Mouse (Mus musculus) stomach, postnatal 0 days (tissue): ENCODE measurements around the gene Scamp3. TPM values are rescaled to one million over a fixed set of nuclear protein-coding genes. Genes with fewer than 3 reads are reported as not detected.
A peak's percentile ranks its signal among the peaks of the same experiment; 100 is the strongest.

ENCODE experiments used
- ATAC-seq: fragments of 200-750 bp; cut with Nextera tagmentation; 2 replicates; pipeline ENCODE4 v1.8.0; 2017; ENCODE audit not compliant: low FRiP score, low TSS enrichment
- DNase-seq: peaks from one replicate; pipeline ENCODE4 v3.0.0-alpha.2; 2016; ENCODE audit warnings: low spot score
- H3K27ac ChIP-seq: fragments of 300-500 bp; sonication (generic); replicated peaks from 2 replicates; pipeline ENCODE4 v1.5.1; 2014; ENCODE audit warnings: mild to moderate bottlenecking, control low read depth
- H3K27me3 ChIP-seq: fragments of 300-500 bp; sonication (generic); 2 replicates; pipeline ENCODE4 v1.6.1; 2014; ENCODE audit warnings: low read length; ENCODE audit not compliant: control insufficient read depth, insufficient read depth
- H3K36me3 ChIP-seq: fragments of 300-500 bp; sonication (generic); 2 replicates; pipeline ENCODE4 v1.6.1; 2014; ENCODE audit warnings: low read length, mixed read lengths; ENCODE audit not compliant: control insufficient read depth, insufficient read depth
- H3K4me1 ChIP-seq: fragments of 300-500 bp; sonication (generic); replicated peaks from 2 replicates; pipeline ENCODE4 v1.6.1; 2014; ENCODE audit warnings: antibody characterized with exemption; ENCODE audit not compliant: control insufficient read depth, insufficient read depth
- H3K4me2 ChIP-seq: fragments of 300-500 bp; sonication (generic); replicated peaks from 2 replicates; pipeline ENCODE4 v1.6.1; 2014; ENCODE audit warnings: low read depth, mild to moderate bottlenecking, control low read depth, moderate library complexity
- H3K4me3 ChIP-seq: fragments of 300-500 bp; sonication (generic); 2 replicates; pipeline ENCODE4 v1.5.1; 2014; ENCODE audit warnings: low read depth, low read length, control low read depth
- H3K9ac ChIP-seq: fragments of 300-500 bp; sonication (generic); 2 replicates; pipeline ENCODE4 v1.6.1; 2014; ENCODE audit warnings: mild to moderate bottlenecking, low read length, control low read depth, mixed read lengths
- H3K9me3 ChIP-seq: fragments of 300-500 bp; sonication (generic); 2 replicates; pipeline ENCODE4 v1.6.1; 2016; ENCODE audit warnings: low read length; ENCODE audit not compliant: control insufficient read depth
- CTCF ChIP-seq: IDR thresholded peaks from 2 replicates; pipeline ENCODE4 v1.5.1; 2016; ENCODE audit warnings: antibody characterized with exemption, low read depth, mild to moderate bottlenecking, moderate library complexity
- EP300 ChIP-seq: optimal IDR thresholded peaks from 2 replicates; pipeline ENCODE3; 2016; ENCODE audit warnings: antibody characterized with exemption
- WGBS: fragments of 180-500 bp; shearing (Covaris S2); extraction: QIAGEN DNeasy Blood & Tissue Kit; methylation state at CpG from one replicate; pipeline ENCODE4 v1.1.7; 2014; 5-methylcytosine and 5-hydroxymethylcytosine counted together
- polyA plus RNA-seq: library from polyadenylated mRNA; unstranded; fragments of >200 nt; fragmentation: Nextera tagmentation; extraction: Ambion mirVana; gene quantifications from 2 replicates; pipeline ENCODE4 v1.2.1, GENCODE M21; 2015

The Scamp3 gene
- polyA plus RNA-seq, 1 experiment from 2014 or later, result 65.4 TPM

DNA sequence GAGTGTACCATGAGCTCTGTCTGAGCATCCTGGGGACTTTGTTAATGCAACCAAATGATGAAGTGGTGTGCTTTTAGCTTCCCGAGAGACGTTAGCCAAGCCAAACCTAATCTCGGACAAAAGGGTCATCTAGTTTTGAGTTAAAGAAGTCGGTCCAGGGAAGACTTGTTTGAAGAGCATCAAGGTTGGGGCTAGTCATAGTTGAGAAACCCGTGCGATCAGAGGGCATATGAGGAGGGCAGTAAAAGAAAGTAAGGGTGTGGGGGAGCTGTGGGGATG lies 773 bp downstream of the Scamp3 start:
- Histone ChIP-seq H3K4me3 (peak overlapping the region; percentile 67), H3K36me3 (peaks cover 51% of the 10 kb centered on the region)
- under 1% methylated on average over 6 of the region's 6 CpGs for WGBS

DNA sequence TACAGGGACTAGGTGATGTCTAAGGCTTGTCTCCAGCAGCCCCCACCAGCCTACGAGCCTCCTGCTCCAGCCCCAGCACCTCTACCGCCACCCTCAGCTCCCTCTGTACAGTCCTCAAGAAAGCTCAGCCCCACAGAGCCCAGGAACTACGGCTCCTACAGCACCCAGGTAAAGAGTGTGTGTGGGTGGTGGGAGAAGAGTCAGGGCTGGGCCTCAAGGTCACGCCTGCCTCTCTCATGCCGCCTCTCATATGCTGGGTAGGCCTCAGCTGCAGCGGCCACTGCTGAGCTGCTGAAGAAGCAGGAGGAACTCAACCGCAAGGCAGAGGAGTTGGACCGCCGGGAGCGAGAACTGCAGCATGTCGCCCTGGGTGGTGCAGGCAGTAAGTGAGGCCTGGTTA lies 1.8 kb downstream of the Scamp3 start:
- no peak overlapping the region for H3K4me2 ChIP-seq
- no peak for DNase-seq
- no peaks in the 10 kb centered on the region for H3K9me3 ChIP-seq
- no peak for ATAC-seq
- H3K27ac ChIP-seq, result no peak overlapping the region
- H3K36me3 ChIP-seq, result peaks cover 42% of the 10 kb centered on the region
- H3K4me3 ChIP-seq, result no peak overlapping the region
- H3K4me1 ChIP-seq, result peaks cover 4% of the 10 kb centered on the region
- no peak overlapping the region for H3K9ac ChIP-seq
- no peak for TF ChIP-seq EP300
- no peak for TF ChIP-seq CTCF
- H3K27me3 ChIP-seq, result no peaks in the 10 kb centered on the region
- WGBS, result 89% methylated on average over 11 of the region's 11 CpGs

More for the DNA sequence above, 773 bp downstream of the Scamp3 start:
- H3K27me3 ChIP-seq, result no peaks in the 10 kb centered on the region
- no peak for ATAC-seq
- H3K9ac ChIP-seq, result peak overlapping the region; percentile 80
- peak overlapping the region; percentile 69 for H3K27ac ChIP-seq
- peak overlapping the region; percentile 93 for H3K4me2 ChIP-seq
- DNase-seq, result no peak
- TF ChIP-seq CTCF (no peak), EP300 (no peak)
- peaks cover 4% of the 10 kb centered on the region; the same call in 1 of the 2 replicates for H3K4me1 ChIP-seq
- H3K9me3 ChIP-seq, result no peaks in the 10 kb centered on the region

DNA sequence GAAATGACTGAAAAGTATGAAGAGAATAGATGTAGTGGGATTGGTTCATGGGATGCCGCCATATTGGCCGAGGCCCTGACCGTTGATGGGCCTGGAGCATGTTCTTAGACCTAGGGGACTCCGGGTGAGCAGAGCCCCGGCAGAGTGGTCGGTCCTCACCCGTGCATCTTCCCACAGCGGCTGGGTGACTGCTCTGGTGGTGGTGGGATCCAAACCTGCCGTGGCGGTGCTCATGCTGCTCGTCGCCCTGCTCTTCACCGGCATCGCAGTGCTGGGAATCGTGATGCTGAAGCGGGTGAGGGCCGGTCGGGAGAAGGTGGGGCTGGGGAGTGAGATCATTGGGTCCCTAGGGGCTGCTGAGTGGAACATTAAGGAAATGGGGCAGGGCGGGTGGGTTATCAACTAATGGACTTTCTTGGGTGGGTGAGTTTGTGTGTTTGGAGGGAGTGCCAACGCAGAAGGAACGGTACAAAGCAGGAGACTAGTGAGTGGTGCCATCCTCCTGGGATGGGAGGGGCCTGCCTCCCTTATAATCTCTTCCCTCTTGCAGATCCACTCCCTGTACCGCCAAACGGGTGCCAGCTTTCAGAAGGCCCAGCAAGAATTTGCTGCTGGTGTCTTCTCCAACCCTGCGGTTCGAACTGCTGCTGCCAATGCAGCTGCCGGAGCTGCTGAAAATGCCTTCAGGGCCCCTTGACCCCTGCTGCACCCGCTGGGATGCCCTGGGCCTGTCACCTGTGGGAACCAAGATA lies 4.7 kb downstream of the Scamp3 start:
- 89% methylated on average over 27 of the region's 27 CpGs for WGBS
- peaks cover 19% of the 10 kb centered on the region; the same call in 1 of the 2 replicates for H3K36me3 ChIP-seq
- no peaks in the 10 kb centered on the region for H3K27me3 ChIP-seq
- H3K9ac ChIP-seq, result no peak overlapping the region
- H3K9me3 ChIP-seq, result no peaks in the 10 kb centered on the region
- H3K4me2 ChIP-seq, result no peak overlapping the region
- TF ChIP-seq CTCF (no peak), EP300 (no peak)
- no peak overlapping the region for H3K27ac ChIP-seq
- ATAC-seq (no peak), DNase-seq (no peak)
- peaks cover 4% of the 10 kb centered on the region for H3K4me1 ChIP-seq
- no peak overlapping the region for H3K4me3 ChIP-seq

DNA sequence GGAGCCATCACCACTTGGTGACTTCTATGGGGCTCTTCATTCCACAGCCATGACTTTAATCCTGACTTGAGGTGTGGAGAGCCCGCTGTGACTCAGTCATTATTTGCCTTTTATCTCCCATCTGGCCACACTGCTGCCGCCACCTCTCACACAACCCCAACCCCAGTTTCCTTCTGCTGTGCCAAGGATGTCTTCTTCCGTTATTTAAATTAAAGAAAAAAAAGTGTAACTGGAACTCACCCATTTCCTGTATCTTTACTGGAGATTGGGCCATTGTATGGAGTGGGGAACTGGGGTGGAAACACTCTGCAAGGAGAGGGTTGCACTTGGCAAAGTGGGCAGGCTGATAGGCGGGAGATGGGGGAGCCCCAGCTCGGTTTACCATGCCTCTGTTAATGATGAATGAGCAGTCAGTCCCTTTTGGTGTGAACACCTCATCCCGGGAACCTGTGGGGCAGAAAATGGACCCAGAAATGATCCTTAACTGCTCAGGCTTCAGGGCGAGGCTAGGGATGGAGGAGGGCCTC lies 5.3 kb downstream of the Scamp3 start:
- no peak overlapping the region; the same call in 1 of the 2 replicates for H3K27ac ChIP-seq

DNA sequence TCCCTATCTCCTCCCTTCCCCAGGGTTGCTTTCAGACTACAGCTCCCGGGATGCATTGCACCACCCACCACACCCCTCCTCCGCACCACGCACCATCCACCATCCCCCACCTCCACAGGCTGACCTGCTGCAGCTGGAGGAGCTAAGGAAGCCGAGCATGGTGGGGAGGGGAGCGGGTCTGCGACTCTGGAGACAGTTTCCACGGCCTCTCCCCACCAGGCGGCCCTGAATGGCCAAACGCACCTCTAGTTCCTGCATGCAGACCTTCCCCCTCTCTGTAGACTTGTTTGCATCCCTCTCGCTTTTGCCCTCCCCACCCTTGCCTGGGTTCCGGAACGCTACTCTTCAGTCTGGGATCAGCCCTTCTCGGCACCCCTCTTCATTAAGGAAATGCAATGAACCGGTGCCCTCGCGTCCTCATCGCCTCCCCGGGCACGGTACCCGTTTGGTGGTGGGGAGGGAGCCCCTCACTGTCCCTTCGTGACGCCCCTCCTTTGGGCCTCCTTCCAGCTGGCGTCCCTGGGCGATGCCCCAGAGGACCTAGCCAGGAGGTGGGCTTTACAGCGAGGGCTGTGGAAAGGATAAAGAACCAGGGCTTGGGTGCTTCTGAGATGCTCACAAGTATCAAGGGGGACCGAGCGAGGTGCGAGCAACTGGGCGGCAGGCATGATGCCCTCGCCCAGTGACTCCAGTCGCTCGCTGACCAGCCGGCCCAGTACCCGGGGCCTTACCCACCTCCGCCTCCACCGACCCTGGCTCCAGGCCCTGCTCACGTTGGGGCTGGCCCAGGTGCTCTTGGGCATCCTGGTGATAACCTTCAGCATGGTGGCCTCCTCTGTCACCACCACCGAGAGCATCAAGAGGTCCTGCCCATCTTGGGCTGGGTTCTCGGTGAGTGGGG lies 6.0 kb downstream of the Scamp3 start, which contains the start of gene Fam189b:
Gene Fam189b, plus strand, starts transcription at position 86 of the 901 bp plus-strand sequence.
- H3K9ac ChIP-seq, result peak within 1 kb of the TSS; percentile 74
- H3K4me1 ChIP-seq, result peaks cover 2% of the 10 kb centered on the region
- ATAC-seq (peak; percentile 91), DNase-seq (peak; percentile 88)
- 4% methylated on average over 36 of the region's 39 CpGs for WGBS
- H3K4me3 ChIP-seq, result peak within 1 kb of the TSS; percentile 64
- peak within 1 kb of the TSS; percentile 49 for H3K27ac ChIP-seq
- peak within 1 kb of the TSS; percentile 93 for H3K4me2 ChIP-seq
- H3K36me3 ChIP-seq, result peaks cover 19% of the 10 kb centered on the region; the same call in 1 of the 2 replicates
- H3K9me3 ChIP-seq, result no peaks in the 10 kb centered on the region
- no peaks in the 10 kb centered on the region for H3K27me3 ChIP-seq
- TF ChIP-seq CTCF, result no peak
- no peak for TF ChIP-seq EP300

More for the DNA sequence above, 5.3 kb downstream of the Scamp3 start:
- TF ChIP-seq CTCF (no peak), EP300 (no peak)
- H3K36me3 ChIP-seq, result peaks cover 19% of the 10 kb centered on the region; the same call in 1 of the 2 replicates
- H3K4me3 ChIP-seq, result peak overlapping the region; percentile 64
- no peak for DNase-seq
- H3K4me1 ChIP-seq, result peaks cover 4% of the 10 kb centered on the region
- H3K27me3 ChIP-seq, result no peaks in the 10 kb centered on the region
- peak overlapping the region; percentile 93 for H3K4me2 ChIP-seq
- no peak overlapping the region for H3K9ac ChIP-seq
- H3K9me3 ChIP-seq, result no peaks in the 10 kb centered on the region
- no peak for ATAC-seq
- WGBS, result 35% methylated on average over 7 of the region's 7 CpGs

DNA sequence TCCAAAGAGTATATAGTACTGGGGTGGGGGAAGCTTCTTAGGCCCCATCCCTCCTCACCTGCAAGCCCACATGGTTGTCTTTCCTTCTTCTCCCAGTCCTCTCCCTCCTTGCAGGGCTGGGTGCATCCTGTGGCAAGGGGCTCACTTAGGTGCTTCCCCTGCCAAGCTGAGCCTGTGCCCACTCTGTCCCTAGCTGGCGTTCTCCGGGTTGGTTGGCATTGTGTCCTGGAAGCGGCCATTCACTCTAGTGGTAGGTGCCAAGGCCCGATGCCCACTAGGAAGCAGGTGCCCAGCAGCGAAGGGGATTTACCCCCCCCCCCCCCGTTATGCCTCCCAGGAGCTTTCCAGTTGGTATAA lies 6.7 kb downstream of the Scamp3 start:
- H3K9ac ChIP-seq, result peak overlapping the region; percentile 74
- peaks cover 19% of the 10 kb centered on the region; the same call in 1 of the 2 replicates for H3K36me3 ChIP-seq
- H3K9me3 ChIP-seq, result no peaks in the 10 kb centered on the region
- no peak for DNase-seq
- ATAC-seq, result no peak
- peak overlapping the region; percentile 64 for H3K4me3 ChIP-seq
- WGBS, result 79% methylated on average over 6 of the region's 6 CpGs
- no peak for TF ChIP-seq CTCF
- no peak for TF ChIP-seq EP300
- H3K4me2 ChIP-seq, result peak overlapping the region; percentile 93
- no peaks in the 10 kb centered on the region for H3K27me3 ChIP-seq
- no peaks in the 10 kb centered on the region; the same call in 1 of the 2 replicates for H3K4me1 ChIP-seq
- no peak overlapping the region for H3K27ac ChIP-seq
